Mouse (Mus musculus): Measurements from ENCODE around the gene Trim9.

Trim9 gene

GRCm38 (mm10) chr12:70262271-70262953 is 85.0 kb downstream of the Trim9 start:
- no peak for DNase-seq (ENCODE audit: low read depth in 2 of 2, low spot score in 2 of 2)

- DNase-seq (ENCODE audit: low read depth in 2 of 2, low spot score in 2 of 2), result no peak
Observed at GRCm38 (mm10) chr12:70251210-70251884, 96.1 kb downstream of the Trim9 start.

GRCm38 (mm10) chr12:70249616-70250157 is 97.7 kb downstream of the Trim9 start:
- no peak for DNase-seq (ENCODE audit: low read depth in 2 of 2, low spot score in 2 of 2)

- no peak for DNase-seq (ENCODE audit: low read depth in 2 of 2, low spot score in 2 of 2)
Observed at GRCm38 (mm10) chr12:70247683-70248474, 99.5 kb downstream of the Trim9 start.

GRCm38 (mm10) chr12:70242550-70242949 is 104.9 kb downstream of the Trim9 start:
- no peak for DNase-seq (ENCODE audit: low read depth in 2 of 2, low spot score in 2 of 2)

GRCm38 (mm10) chr12:70239741-70240140 is 107.7 kb downstream of the Trim9 start:
- no peak for DNase-seq (ENCODE audit: low read depth in 2 of 2, low spot score in 2 of 2)

- DNase-seq (ENCODE audit: low read depth in 2 of 2, low spot score in 2 of 2), result no peak
Observed at GRCm38 (mm10) chr12:70238604-70239003, 108.8 kb downstream of the Trim9 start.

GRCm38 (mm10) chr12:70234938-70235484 is 112.4 kb downstream of the Trim9 start:
- DNase-seq (ENCODE audit: low read depth in 2 of 2, low spot score in 2 of 2), result peak in 1 of 2 experiments; percentile 20

GRCm38 (mm10) chr12:70234411-70234810 is 113.0 kb downstream of the Trim9 start:
- DNase-seq (ENCODE audit: low read depth in 2 of 2, low spot score in 2 of 2), result peak in 1 of 2 experiments; percentile 28

- DNase-seq (ENCODE audit: low read depth in 2 of 2, low spot score in 2 of 2), result no peak
Observed at GRCm38 (mm10) chr12:70233637-70234315, 113.6 kb downstream of the Trim9 start.

GRCm38 (mm10) chr12:70232020-70232544 is 115.3 kb downstream of the Trim9 start:
- DNase-seq (ENCODE audit: low read depth in 2 of 2, low spot score in 2 of 2), result no peak

- DNase-seq (ENCODE audit: low read depth in 2 of 2, low spot score in 2 of 2), result no peak
Observed at GRCm38 (mm10) chr12:70231294-70231693, 116.1 kb downstream of the Trim9 start, which contains the start of gene Pygl. TSS of gene Pygl (minus strand) at chr12:70231488.

GRCm38 (mm10) chr12:70228155-70228554 is 119.3 kb downstream of the Trim9 start:
- DNase-seq (ENCODE audit: low read depth in 2 of 2, low spot score in 2 of 2), result no peak

- peak in 1 of 2 experiments; percentile 38 for DNase-seq (ENCODE audit: low read depth in 2 of 2, low spot score in 2 of 2)
Observed at GRCm38 (mm10) chr12:70227121-70227932, 120.1 kb downstream of the Trim9 start.

- no peak for DNase-seq (ENCODE audit: low read depth in 2 of 2, low spot score in 2 of 2)
Observed at GRCm38 (mm10) chr12:70226655-70227054, 120.8 kb downstream of the Trim9 start.

- no peak for DNase-seq (ENCODE audit: low read depth in 2 of 2, low spot score in 2 of 2)
Observed at GRCm38 (mm10) chr12:70223331-70223730, 124.1 kb downstream of the Trim9 start.

GRCm38 (mm10) chr12:70221425-70221824 is 126.0 kb downstream of the Trim9 start:
- DNase-seq (ENCODE audit: low read depth in 2 of 2, low spot score in 2 of 2), result no peak

GRCm38 (mm10) chr12:70218795-70219540 is 128.4 kb downstream of the Trim9 start:
- DNase-seq (ENCODE audit: low read depth in 2 of 2, low spot score in 2 of 2), result peak; percentile 32 to 56
